8 mouse cellular contexts compared by ENCODE assay signal in genomic region chr11:119267768-119268556, GRCm38 (mm10). TPM values are rescaled to one million over a fixed set of nuclear protein-coding genes. Genes with fewer than 3 reads are reported as not detected.
DNase-seq lines count a peak whose midpoint lies in the region; ATAC-seq lines count a peak whose summit lies in the region.

Gaa (plus strand) TSS chr11:119267887.

- H3K9me3 ChIP-seq in heart, embryonic 13.5 days = no peaks in the 10 kb centered on the region
- H3K9me3 ChIP-seq in liver, embryonic 12.5 days (replicated peaks) = no peaks in the 10 kb centered on the region
- H3K9me3 ChIP-seq in stomach, embryonic 15.5 days = no peaks in the 10 kb centered on the region

- peak within 1 kb of the TSS; percentile 77 for H3K4me2 ChIP-seq in heart, embryonic 13.5 days
- peak within 1 kb of the TSS; percentile 96 for H3K4me2 ChIP-seq in liver, embryonic 12.5 days
- peak within 1 kb of the TSS; percentile 91 for H3K4me2 ChIP-seq in stomach, embryonic 15.5 days

- peak; percentile 99 for DNase-seq in CD4-positive, CD25-positive, alpha-beta regulatory T cell, adult 2 months (ENCODE audit: low read depth, low spot score)
- DNase-seq in fat pad, adult 2 months (ENCODE audit: extremely low read depth, low read depth, low spot score) = peak; percentile 82
- DNase-seq in kidney, postnatal 10 days = peak; percentile 97
- DNase-seq in natural killer cell, adult 2 months (ENCODE audit: low spot score in 2 of 2) = peak; percentile 94 to 96

- peak within 1 kb of the TSS; percentile 72 for H3K27ac ChIP-seq in brown adipose tissue, adult 24 weeks (replicated peaks; ENCODE audit: low read depth, low read length)
- H3K27ac ChIP-seq in heart, embryonic 13.5 days (replicated peaks) = peak within 1 kb of the TSS; percentile 16
- peak within 1 kb of the TSS; percentile 66 for H3K27ac ChIP-seq in liver, embryonic 12.5 days
- H3K27ac ChIP-seq in stomach, embryonic 15.5 days = 0 out of 2 replicates have a peak within 1 kb of the TSS, but pooled peaks have one; percentile 4

- peaks cover 31% of the 10 kb centered on the region for H3K36me3 ChIP-seq in heart, embryonic 13.5 days
- H3K36me3 ChIP-seq in liver, embryonic 12.5 days = peaks cover 26% of the 10 kb centered on the region
- H3K36me3 ChIP-seq in stomach, embryonic 15.5 days = peaks cover 3% of the 10 kb centered on the region

- peak; percentile 78 for ATAC-seq in heart, embryonic 13.5 days (ENCODE audit: extremely low read depth, insufficient number of reproducible peaks, low FRiP score, low TSS enrichment)
- ATAC-seq in liver, embryonic 12.5 days = peak; percentile 84
- peak; percentile 80 for ATAC-seq in stomach, embryonic 15.5 days (ENCODE audit: insufficient read depth, low FRiP score, low read depth)

- H3K27me3 ChIP-seq in heart, embryonic 13.5 days (replicated peaks) = no peaks in the 10 kb centered on the region
- no peaks in the 10 kb centered on the region for H3K27me3 ChIP-seq in liver, embryonic 12.5 days (replicated peaks)
- H3K27me3 ChIP-seq in stomach, embryonic 15.5 days (replicated peaks) = no peaks in the 10 kb centered on the region

- peak within 1 kb of the TSS; percentile 85 for H3K9ac ChIP-seq in heart, embryonic 13.5 days
- H3K9ac ChIP-seq in liver, embryonic 12.5 days = peak within 1 kb of the TSS; percentile 83
- peak within 1 kb of the TSS; percentile 56; the same call in 1 of the 2 replicates for H3K9ac ChIP-seq in stomach, embryonic 15.5 days

- H3K4me1 ChIP-seq in brown adipose tissue, adult 24 weeks (ENCODE audit: control insufficient read depth, insufficient read depth, insufficient read length, low read length) = no peaks in the 10 kb centered on the region; the same call in 1 of the 2 replicates
- peaks cover 25% of the 10 kb centered on the region for H3K4me1 ChIP-seq in heart, embryonic 13.5 days
- peaks cover 45% of the 10 kb centered on the region for H3K4me1 ChIP-seq in liver, embryonic 12.5 days
- peaks cover 17% of the 10 kb centered on the region for H3K4me1 ChIP-seq in stomach, embryonic 15.5 days

- peak within 1 kb of the TSS; percentile 78 for H3K4me3 ChIP-seq in brown adipose tissue, adult 24 weeks (ENCODE audit: insufficient read depth, low read depth, low read length)
- H3K4me3 ChIP-seq in heart, embryonic 13.5 days = peak within 1 kb of the TSS; percentile 62
- peak within 1 kb of the TSS; percentile 74 for H3K4me3 ChIP-seq in liver, embryonic 12.5 days
- peak within 1 kb of the TSS; percentile 59 for H3K4me3 ChIP-seq in stomach, embryonic 15.5 days (replicated peaks)

- 3% methylated on average over 52 of the region's 52 CpGs for WGBS in heart, embryonic 13.5 days
- 2% methylated on average over 52 of the region's 52 CpGs for WGBS in liver, embryonic 12.5 days (ENCODE audit: insufficient replicate concordance)
- WGBS in stomach, embryonic 15.5 days = 3% methylated on average over 52 of the region's 52 CpGs

RNA-seq across cellular contexts. Expression of gene Gaa, which starts in this region (rescaled TPM):
- 28.3 and 31.9 TPM in 2 replicates for polyA plus RNA-seq in brown adipose tissue, adult 24 weeks (2012; ENCODE audit: insufficient read depth, insufficient read length, missing spikeins)
- 103 and 104 TPM in 2 replicates for polyA plus RNA-seq in heart, embryonic 13.5 days (2015; fragmentation: Nextera tagmentation; extraction: Ambion mirVana)
- 26.4 and 27.3 TPM in 2 replicates for polyA plus RNA-seq in liver, embryonic 12.5 days (2016; fragmentation: Nextera tagmentation; extraction: Ambion mirVana)
- polyA plus RNA-seq in stomach, embryonic 15.5 days (2015; fragmentation: Nextera tagmentation; extraction: Ambion mirVana) = 62.6 and 64.3 TPM in 2 replicates

Comparison
In these comparisons a context has a peak if more than half of its experiments do, and no peak if none do; other contexts are left out.
1. Peak in every context shown above with its lines: DNase-seq, ATAC-seq, H3K4me3 ChIP-seq and H3K27ac ChIP-seq.
2. H3K27ac ChIP-seq: peak in every context shown above with its lines; median percentile 72 in brown adipose tissue, adult 24 weeks; 66 in liver, embryonic 12.5 days; 16 in heart, embryonic 13.5 days; 4 in stomach, embryonic 15.5 days.